Mouse (Mus musculus): ENCODE data around the gene Patz1. TPM values are rescaled to one million over a fixed set of nuclear protein-coding genes. Genes with fewer than 3 reads are reported as not detected.

Gene Patz1
- total RNA-seq, 2 experiments from 2014 or later = 41.5 to 46.9 TPM

DNA sequence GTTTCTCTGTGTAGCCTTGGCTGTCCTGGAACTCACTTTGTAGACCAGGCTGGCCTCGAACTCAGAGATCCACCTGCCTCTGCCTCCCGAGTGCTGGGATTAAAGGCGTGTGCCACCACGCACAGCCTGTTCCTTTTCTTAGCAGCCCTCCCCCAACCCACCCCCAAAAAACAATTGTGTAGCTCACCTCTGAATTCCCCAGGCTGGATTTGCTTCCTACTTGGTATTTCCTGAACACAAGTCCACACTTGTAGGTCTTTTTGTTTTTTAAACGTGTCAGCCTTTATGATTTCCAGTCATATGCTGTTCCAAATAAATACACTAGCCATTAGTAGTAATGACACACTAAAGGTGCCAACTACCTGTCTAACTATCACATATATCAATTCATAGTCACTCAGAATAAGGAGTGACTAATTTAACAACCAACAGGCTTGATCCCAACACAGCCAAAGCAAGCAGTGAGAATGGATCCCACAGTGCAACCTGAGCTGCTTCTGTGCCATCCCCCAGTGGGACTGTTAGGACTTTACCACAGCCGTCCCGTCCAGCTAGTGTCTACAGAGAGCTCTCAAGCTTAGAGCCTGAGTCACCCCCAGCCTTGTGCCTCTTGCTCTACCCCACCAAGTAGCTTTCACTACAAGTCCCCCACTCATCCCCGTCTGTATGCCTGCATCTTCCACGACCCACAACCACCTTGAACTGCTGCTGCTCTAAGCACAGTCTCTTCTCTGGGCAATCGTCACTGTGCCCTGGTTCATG is 23.1 kb downstream of the Patz1 start:
- no peak for DNase-seq (ENCODE audit: extremely low spot score in 1 of 2, low spot score in 2 of 2)
- intact Hi-C loops (cut with DNase I) = no loop called here
- Histone ChIP-seq H3K27ac (no peak overlapping the region), H3K4me3 (no peak overlapping the region)
- no peak for TF ChIP-seq CTCF (IDR thresholded peaks at IDR 0.05)

DNA sequence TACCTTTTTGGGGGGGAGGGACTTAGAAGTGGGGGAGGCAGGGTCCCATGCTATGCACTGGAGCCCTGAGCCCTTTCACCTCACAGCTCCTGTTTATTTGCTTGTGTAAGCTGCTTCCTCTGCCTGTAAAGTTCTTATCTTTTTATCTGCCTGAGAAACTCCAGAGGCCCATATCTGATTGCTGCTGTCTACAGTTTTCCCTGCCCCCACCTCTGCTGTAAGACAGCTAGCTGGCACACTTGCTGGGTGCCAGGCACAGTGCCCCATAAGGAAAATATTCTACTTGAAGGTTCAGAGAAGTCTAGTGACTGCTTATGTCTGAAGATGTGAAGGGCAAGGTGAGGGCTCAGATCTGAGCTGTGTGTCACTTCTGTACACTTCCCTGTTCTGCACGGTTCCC is 24.6 kb downstream of the Patz1 start:
- intact Hi-C loops (cut with DNase I) = no loop called here
- no peak for TF ChIP-seq CTCF (IDR thresholded peaks at IDR 0.05)
- H3K4me3 ChIP-seq = no peak overlapping the region
- DNase-seq (ENCODE audit: extremely low spot score in 1 of 2, low spot score in 2 of 2) = no peak
- H3K27ac ChIP-seq = no peak overlapping the region

DNA sequence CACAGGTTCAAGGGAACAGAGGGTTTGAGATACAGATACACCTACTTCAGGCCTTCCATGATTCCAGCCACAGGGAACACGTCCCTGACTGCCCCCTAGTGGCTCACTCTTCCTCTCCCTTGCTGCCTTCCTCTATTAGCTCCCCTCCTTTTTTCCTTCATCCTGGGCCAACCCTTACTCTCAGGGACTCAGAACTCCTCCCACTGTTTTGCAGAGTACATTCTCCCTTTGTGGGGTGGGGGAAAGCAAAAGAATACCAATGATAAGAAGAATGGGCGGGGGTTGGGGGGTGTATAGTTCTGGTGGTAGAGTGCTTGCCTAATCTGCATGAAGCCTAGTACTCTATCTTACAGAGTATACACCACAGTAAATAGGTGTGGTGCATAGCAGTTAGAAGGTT is 25.5 kb downstream of the Patz1 start:
- TF ChIP-seq CTCF (IDR thresholded peaks at IDR 0.05) = peak; percentile 75
- intact Hi-C loops (cut with DNase I) = loop anchor here (2.0 kb wide), 1 partner anchor 23 kb away; no protein-coding TSS in a partner anchor
- no peak overlapping the region for H3K27ac ChIP-seq
- no peak overlapping the region for H3K4me3 ChIP-seq
- DNase-seq (ENCODE audit: extremely low spot score in 1 of 2, low spot score in 2 of 2) = peak; percentile 48 to 51

DNA sequence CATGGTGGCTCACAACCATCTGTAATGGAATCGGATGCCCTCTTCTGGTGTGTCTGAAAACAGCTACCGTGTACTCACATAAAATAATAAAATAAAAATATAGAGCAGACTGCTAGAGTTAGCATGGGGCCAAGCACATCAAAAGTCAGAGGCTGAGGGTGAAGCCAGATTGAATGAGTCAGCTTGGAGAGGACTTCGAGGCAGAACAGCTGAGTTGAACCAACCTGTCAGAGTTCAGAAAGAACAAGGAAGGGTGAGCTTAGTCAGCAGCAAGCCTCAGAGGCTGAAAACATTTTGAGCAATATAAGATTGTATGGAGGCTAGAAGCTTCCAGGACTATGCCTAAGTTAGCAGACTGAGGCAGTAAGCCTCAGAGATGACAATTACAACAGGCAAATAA is 29.6 kb downstream of the Patz1 start:
- DNase-seq (ENCODE audit: extremely low spot score in 1 of 2, low spot score in 2 of 2) = no peak
- Histone ChIP-seq H3K4me3 (no peak overlapping the region), H3K27ac (no peak overlapping the region)
- no peak for TF ChIP-seq CTCF (IDR thresholded peaks at IDR 0.05)
- intact Hi-C loops (cut with DNase I) = no loop called here

DNA sequence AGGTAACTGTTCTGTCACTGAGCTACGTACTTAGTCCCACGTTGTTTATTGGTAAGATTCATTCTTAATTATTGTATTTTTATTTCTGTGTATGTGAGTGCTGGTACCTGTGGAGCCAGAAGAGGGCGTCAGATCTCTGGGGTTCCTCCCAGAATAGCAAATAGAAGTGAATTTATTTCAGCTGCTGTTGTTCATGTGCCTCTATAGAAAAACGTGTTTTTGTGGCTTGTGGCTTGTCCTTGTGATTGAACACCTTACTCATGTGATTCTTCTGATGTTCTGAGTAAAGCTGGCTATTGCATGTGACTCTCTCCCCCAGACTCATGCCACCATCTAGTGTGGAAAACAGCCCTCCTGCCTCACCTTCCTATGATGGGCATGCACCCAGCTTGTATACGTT is 39.6 kb downstream of the Patz1 start:
- Histone ChIP-seq H3K4me3 (no peak overlapping the region), H3K27ac (no peak overlapping the region)
- no peak for DNase-seq (ENCODE audit: extremely low spot score in 1 of 2, low spot score in 2 of 2)
- no peak; the same call in 1 of the 2 replicates for TF ChIP-seq CTCF (IDR thresholded peaks at IDR 0.05)
- intact Hi-C loops (cut with DNase I) = no loop called here

DNA sequence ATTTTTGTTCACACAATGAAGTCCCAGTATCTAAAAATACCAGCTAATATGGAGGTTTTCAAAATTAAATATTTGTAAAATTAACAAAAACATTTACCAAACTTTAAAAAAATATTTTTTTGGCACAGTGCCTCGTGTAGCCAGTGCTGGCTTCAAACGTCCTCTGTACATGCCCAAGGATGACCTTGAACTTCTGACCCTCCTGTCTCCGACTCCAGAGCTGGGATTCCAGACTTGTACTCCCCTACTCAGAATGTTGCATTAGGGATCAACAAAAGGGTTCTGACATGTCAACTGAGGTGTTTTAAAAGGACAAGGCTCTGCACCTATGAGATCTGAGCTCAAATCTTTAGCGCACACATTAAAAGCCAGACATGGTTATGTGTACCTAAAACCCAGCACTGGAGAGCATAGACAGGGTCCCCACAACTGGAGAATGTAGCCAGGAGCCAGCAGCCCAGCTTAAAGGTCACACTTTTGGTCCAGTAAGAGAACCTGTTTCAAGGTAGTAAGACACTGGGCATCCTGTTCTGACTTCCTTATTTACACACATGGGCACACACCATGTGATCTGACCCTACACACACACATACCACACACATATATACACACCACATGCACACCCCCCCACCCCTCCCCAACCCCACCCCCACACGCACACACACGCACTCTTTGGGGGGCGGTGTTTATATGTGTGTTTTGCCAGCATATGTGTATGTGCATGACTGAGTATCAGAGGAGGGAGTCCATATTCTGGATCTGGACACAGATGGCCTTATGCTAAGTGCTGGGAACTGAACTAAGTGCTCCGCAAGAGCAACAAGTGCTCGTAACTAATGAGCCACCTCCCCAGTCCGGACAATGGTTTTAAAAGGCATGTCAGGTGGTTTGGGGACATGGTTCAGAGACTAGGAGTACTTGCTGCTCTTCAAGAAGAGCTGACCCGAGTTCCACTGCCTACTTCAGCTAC is 40.4 kb downstream of the Patz1 start:
- Histone ChIP-seq H3K4me3 (no peak overlapping the region), H3K27ac (no peak overlapping the region; the same call in 1 of the 2 replicates)
- TF ChIP-seq CTCF (IDR thresholded peaks at IDR 0.05) = no peak
- DNase-seq (ENCODE audit: extremely low spot score in 1 of 2, low spot score in 2 of 2) = no peak
- intact Hi-C loops (cut with DNase I) = no loop called here

DNA sequence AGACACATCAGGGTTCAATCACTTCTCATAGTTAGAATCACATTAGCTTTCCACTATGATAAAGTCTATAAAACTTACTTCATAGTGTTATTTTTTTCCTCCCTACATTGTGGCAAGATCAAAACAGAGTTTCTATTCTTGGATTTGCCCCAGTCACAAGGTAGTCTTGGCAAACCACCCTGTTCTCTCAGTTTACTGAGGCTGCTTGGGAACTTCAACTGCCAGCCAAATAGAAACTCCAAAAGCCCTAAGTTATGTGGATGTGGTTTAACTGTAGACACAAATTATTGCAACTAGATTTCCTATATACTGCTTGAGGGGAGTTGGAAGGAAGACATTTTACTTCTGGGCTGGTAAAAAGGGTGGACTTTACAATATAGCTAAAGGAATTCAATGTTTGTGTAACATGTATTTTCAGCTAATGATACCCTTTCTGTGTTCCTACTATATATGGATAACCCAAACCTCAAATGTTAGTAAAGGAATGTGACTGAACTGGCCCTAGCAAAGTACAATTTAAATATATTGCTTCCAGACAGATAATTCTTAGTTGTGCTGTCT is 41.3 kb downstream of the Patz1 start, which contains the start of gene Pik3ip1:
Gene Pik3ip1 (plus strand): TSS at position 511 of the 561 bp plus-strand sequence.
- Histone ChIP-seq H3K4me3 (peak within 1 kb of the TSS; percentile 82), H3K27ac (peak within 1 kb of the TSS; percentile 91)
- intact Hi-C loops (cut with DNase I) = loop anchor here (2.0 kb wide), 1 partner anchor 39 kb away; no protein-coding TSS in a partner anchor
- no peak for TF ChIP-seq CTCF (IDR thresholded peaks at IDR 0.05)
- DNase-seq (ENCODE audit: extremely low spot score in 1 of 2, low spot score in 2 of 2) = no peak

DNA sequence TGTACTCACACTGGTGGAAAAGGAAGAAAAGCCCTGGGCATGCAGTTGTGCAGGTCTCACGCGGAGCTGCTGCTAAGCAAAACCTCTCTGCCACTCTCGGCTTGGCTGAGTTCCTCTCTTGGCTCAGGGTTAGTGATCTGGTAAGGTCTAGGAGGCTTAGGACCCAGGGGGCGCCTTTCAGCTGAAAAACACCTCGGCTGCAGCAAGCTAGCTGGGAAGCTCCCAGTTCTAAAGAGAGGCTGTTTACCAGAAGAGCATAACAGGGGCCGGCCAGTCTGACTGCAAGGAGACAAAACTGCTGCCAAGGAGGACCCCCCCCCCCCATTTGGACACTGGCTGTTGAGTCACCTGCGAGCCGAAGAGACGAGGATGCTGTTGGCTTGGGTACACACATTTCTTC is 41.9 kb downstream of the Patz1 start:
- peak overlapping the region; percentile 82 for H3K4me3 ChIP-seq
- H3K27ac ChIP-seq = peak overlapping the region; percentile 91
- TF ChIP-seq CTCF (IDR thresholded peaks at IDR 0.05) = peak; percentile 51
- intact Hi-C loops (cut with DNase I) = loop anchor here (2.0 kb wide), 1 partner anchor 40 kb away; no protein-coding TSS in a partner anchor
- peak; percentile 80 to 85 for DNase-seq (ENCODE audit: extremely low spot score in 1 of 2, low spot score in 2 of 2)

DNA sequence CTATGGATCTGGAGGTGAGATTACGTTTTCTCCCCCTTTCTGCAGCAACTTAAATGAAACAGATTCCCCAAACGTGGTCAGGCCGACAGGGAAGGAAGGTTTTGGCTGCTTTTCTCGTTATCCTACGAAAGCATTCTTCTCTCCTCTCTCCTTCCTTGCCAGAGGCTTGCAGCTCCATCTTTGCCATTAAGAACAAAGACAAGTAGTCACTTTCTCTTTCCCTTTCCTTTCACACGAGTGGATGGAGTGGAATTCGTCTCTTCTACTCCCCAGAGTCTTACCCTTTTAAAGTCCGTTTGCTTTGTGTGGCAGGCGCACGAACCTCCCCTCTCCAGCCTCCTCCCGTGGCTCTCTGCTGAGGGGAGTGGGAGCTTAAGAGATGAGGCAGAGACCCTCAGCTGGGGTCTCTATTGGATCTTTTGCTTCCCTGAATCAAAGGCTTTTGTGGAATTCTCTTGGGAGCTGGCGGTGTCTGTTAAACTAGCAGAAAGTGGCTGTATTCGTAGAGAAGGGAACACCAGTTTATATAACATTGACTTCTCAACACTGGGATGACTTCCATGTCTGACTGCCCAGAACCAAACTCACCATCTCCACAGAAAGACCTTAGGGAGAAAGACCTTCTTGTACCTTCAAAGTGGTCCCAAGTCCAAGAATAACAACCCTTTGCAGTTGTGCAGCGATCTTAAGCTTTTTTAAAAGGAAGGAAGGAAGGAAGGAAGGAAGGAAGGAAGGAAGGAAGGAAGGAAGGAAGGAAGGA is 42.5 kb downstream of the Patz1 start:
- intact Hi-C loops (cut with DNase I) = loop anchor here (1.0 to 2.0 kb wide), 2 partner anchors 40 to 78 kb away; partner anchors contain the start of gene Limk2
- peak overlapping the region; percentile 91 for H3K27ac ChIP-seq
- H3K4me3 ChIP-seq = peak overlapping the region; percentile 82
- TF ChIP-seq CTCF (IDR thresholded peaks at IDR 0.05) = no peak
- DNase-seq (ENCODE audit: extremely low spot score in 1 of 2, low spot score in 2 of 2) = no peak

DNA sequence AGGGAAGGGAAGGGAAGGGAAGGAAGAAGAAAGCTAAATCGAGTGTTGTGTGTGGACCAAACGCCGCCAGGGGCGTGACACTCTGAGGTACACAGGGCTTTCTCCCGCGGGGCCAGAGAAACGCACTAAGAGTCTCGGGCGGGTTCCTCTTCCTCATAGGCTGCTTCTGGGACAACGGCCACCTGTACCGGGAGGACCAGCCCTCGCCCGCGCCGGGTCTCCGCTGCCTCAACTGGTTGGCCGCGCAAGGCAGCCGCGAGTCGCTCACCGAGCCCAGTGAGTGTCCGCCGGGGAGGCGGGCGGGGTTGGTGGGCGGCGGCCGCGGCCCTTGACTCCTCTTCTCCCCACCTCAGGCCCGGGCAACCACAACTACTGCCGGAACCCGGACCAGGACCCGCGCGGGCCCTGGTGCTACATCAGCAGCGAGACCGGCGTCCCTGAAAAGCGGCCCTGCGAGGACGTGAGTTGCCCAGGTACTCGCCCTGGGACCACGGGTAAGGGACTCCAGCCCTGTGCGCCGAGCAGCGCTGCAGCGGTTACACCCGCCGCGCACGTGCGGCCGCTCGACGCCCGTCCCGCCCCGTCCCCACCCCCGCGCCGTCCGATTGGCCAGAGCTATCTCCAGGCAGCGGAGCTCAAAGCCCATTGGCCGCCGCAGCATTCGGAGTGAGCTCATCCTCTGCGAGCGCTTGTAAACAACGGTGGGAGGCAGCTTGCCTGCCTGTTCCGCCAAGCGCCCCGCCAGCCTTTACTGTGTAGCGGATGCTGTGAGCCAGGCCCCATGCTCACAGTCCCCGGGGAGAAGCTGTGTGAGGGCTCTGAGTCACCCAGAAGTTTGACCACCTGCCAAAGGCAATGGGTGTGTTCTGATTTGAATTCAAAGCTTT is 43.3 kb downstream of the Patz1 start:
- no peak; the same call in 1 of the 2 replicates for TF ChIP-seq CTCF (IDR thresholded peaks at IDR 0.05)
- intact Hi-C loops (cut with DNase I) = loop anchor here (1.0 to 2.0 kb wide), 2 partner anchors 41 to 77 kb away; partner anchors contain the start of gene Limk2
- Histone ChIP-seq H3K27ac (peak overlapping the region; percentile 91), H3K4me3 (peak overlapping the region; percentile 82)
- peak; percentile 89 to 91 for DNase-seq (ENCODE audit: extremely low spot score in 1 of 2, low spot score in 2 of 2)
